Mouse (Mus musculus) MEL (cell line): ENCODE measurements at regions not wholly inside any gene's neighbourhood (a gene's known extent, or its start where the extent isn't known, plus 50 kb on each side); places are given as distances from the start of the nearest gene placed in this dataset.

Source experiments
- DNase-seq: peaks from one replicate; pipeline ENCODE4 v3.0.0; 2011; ENCODE audit warnings: low read depth, low spot score
- H3K27ac ChIP-seq: 2 replicates; pipeline ENCODE4 v1.5.1; 2012; ENCODE audit warnings: low read depth, mild to moderate bottlenecking, control low read depth, low read length, moderate library complexity; ENCODE audit not compliant: control insufficient read depth
- H3K27me3 ChIP-seq, 2 experiments: fragments of 150-350 bp in 1 of 2; sonication (generic) in 1 of 2; 2 replicates each; pipeline ENCODE4 v1.6.1; 2012; ENCODE audit warnings: low read length in 2 of 2, mild to moderate bottlenecking in 2 of 2, improper control_type of control experiment in 1 of 2, moderate library complexity in 1 of 2; ENCODE audit not compliant: insufficient read depth in 2 of 2, control insufficient read depth in 1 of 2
- H3K36me3 ChIP-seq, 2 experiments: 2 replicates each; pipeline ENCODE4 v1.6.1; 2012 to 2014; ENCODE audit warnings: low read length in 2 of 2, improper control_type of control experiment in 1 of 2, inconsistent platforms in 1 of 2, mild to moderate bottlenecking in 1 of 2; ENCODE audit not compliant: insufficient read depth in 2 of 2, control insufficient read depth in 1 of 2
- H3K4me1 ChIP-seq, 2 experiments: fragments of 150-350 bp in 1 of 2; sonication (generic) in 1 of 2; 2 replicates each; pipeline ENCODE4 v1.6.1; 2012; ENCODE audit warnings: low read length in 2 of 2, improper control_type of control experiment in 1 of 2, mild to moderate bottlenecking in 1 of 2; ENCODE audit not compliant: insufficient read depth in 2 of 2, control insufficient read depth in 1 of 2
- H3K4me3 ChIP-seq, 2 experiments: fragments of 150-350 bp in 1 of 2; sonication (generic) in 1 of 2; 2 replicates each; pipeline ENCODE4 v1.5.1; 2012; ENCODE audit warnings: low read depth in 2 of 2, low read length in 2 of 2, mild to moderate bottlenecking in 2 of 2, moderate library complexity in 2 of 2, control low read depth in 1 of 2, improper control_type of control experiment in 1 of 2; ENCODE audit not compliant: control insufficient read depth in 1 of 2, insufficient read depth in 1 of 2
- H3K79me2 ChIP-seq: 2 replicates; pipeline ENCODE4 v1.6.1; 2012; ENCODE audit warnings: mild to moderate bottlenecking, low read length, moderate library complexity; ENCODE audit not compliant: control insufficient read depth, poor library complexity, insufficient read depth
- H3K9ac ChIP-seq: 2 replicates; pipeline ENCODE4 v1.6.1; 2012; ENCODE audit warnings: low read depth, mild to moderate bottlenecking, control low read depth, low read length, moderate library complexity; ENCODE audit not compliant: control insufficient read depth, poor library complexity, severe bottlenecking
- H3K9me3 ChIP-seq: fragments of 150-350 bp; sonication (generic); replicated peaks from 2 replicates; pipeline ENCODE4 v1.6.1; 2012; ENCODE audit warnings: mild to moderate bottlenecking, low read length, improper control_type of control experiment, moderate library complexity; ENCODE audit not compliant: insufficient read depth
- CTCF ChIP-seq, 3 experiments: IDR thresholded peaks in 2 of 3; conservative IDR thresholded peaks in 1 of 3; 2 replicates each; pipeline ENCODE4 v1.5.1; 2011 to 2012; ENCODE audit warnings: low read length in 3 of 3, low read depth in 2 of 3, mild to moderate bottlenecking in 2 of 3, improper control_type of control experiment in 1 of 3, inconsistent platforms in 1 of 3, mixed read lengths in 1 of 3, moderate library complexity in 1 of 3; ENCODE audit not compliant: control insufficient read depth in 1 of 3, insufficient read depth in 1 of 3, poor library complexity in 1 of 3, severe bottlenecking in 1 of 3
- ELF1 ChIP-seq: IDR thresholded peaks from 2 replicates; pipeline ENCODE4 v1.6.1; 2014; ENCODE audit warnings: low read depth, mild to moderate bottlenecking, inconsistent platforms, low read length, improper control_type of control experiment, moderate library complexity
- MAX ChIP-seq: IDR thresholded peaks from 2 replicates; pipeline ENCODE4 v1.6.1; 2011; ENCODE audit warnings: low read length, improper control_type of control experiment
- MYB ChIP-seq: IDR thresholded peaks from 2 replicates; pipeline ENCODE4 v1.6.1; 2011; ENCODE audit warnings: mild to moderate bottlenecking, low read depth, low read length, improper control_type of control experiment
- NELFE ChIP-seq: IDR thresholded peaks from 2 replicates; pipeline ENCODE4 v1.6.1; 2011; ENCODE audit warnings: low read depth, low read length, improper control_type of control experiment
- NRF1 ChIP-seq: IDR thresholded peaks from 2 replicates; pipeline ENCODE4 v1.6.1; 2014; ENCODE audit warnings: low read depth, mild to moderate bottlenecking, inconsistent platforms, low read length, improper control_type of control experiment, moderate library complexity; ENCODE audit not compliant: poor library complexity, insufficient read depth, severe bottlenecking
- POLR2A ChIP-seq, 2 experiments: IDR thresholded peaks; 2 replicates each; pipeline ENCODE4 v1.6.1; 2011 to 2012; ENCODE audit warnings: low read length in 2 of 2, mild to moderate bottlenecking in 2 of 2, control low read depth in 1 of 2, improper control_type of control experiment in 1 of 2, low read depth in 1 of 2, moderate library complexity in 1 of 2; ENCODE audit not compliant: control insufficient read depth in 1 of 2, insufficient read depth in 1 of 2, poor library complexity in 1 of 2
- TBP ChIP-seq: IDR thresholded peaks from 2 replicates; pipeline ENCODE4 v1.8.0; 2011; ENCODE audit warnings: low read depth, low read length, improper control_type of control experiment
- ZKSCAN1 ChIP-seq: IDR thresholded peaks from 2 replicates; pipeline ENCODE4 v1.6.1; 2012; ENCODE audit warnings: low read depth, mild to moderate bottlenecking, inconsistent platforms, low read length, improper control_type of control experiment, moderate library complexity

- TF ChIP-seq MYB (no peak), POLR2A (IDR thresholded peaks at IDR 0.05; ENCODE audit: control insufficient read depth in 1 of 2, insufficient read depth in 1 of 2, low read depth in 1 of 2, low read length in 2 of 2, poor library complexity in 1 of 2) (no peak), ELF1 (no peak)
- Histone ChIP-seq H3K9me3 (no peaks in the 10 kb centered on the region), H3K27ac (no peak overlapping the region), H3K4me3 (no peak overlapping the region), H3K4me1 (no peaks in the 10 kb centered on the region), H3K27me3 (no peaks in the 10 kb centered on the region), H3K36me3 (no peaks in the 10 kb centered on the region), H3K9ac (no peak overlapping the region), H3K79me2 (no peaks in the 10 kb centered on the region)
- DNase-seq: no peak
Observed at GRCm38 (mm10) chr9:23553766-23554165, 330.9 kb downstream of the Bmper start.

GRCm38 (mm10) chr9:23557601-23558000, 334.7 kb downstream of the Bmper start:
- no peak for DNase-seq
- no peaks in the 10 kb centered on the region for H3K79me2 ChIP-seq
- no peaks in the 10 kb centered on the region for H3K36me3 ChIP-seq
- no peaks in the 10 kb centered on the region for H3K9me3 ChIP-seq
- no peaks in the 10 kb centered on the region for H3K27me3 ChIP-seq
- H3K4me3 ChIP-seq: no peak overlapping the region
- H3K27ac ChIP-seq: no peak overlapping the region
- TF ChIP-seq CTCF (IDR thresholded peaks at IDR 0.05 in 2 of 3, conservative IDR thresholded peaks at IDR 0.05 in 1 of 3; ENCODE audit: control insufficient read depth in 1 of 3, insufficient read depth in 1 of 3, low read depth in 2 of 3, low read length in 3 of 3, poor library complexity in 1 of 3, severe bottlenecking in 1 of 3): no peak
- TF ChIP-seq POLR2A (IDR thresholded peaks at IDR 0.05; ENCODE audit: control insufficient read depth in 1 of 2, insufficient read depth in 1 of 2, low read depth in 1 of 2, low read length in 2 of 2, poor library complexity in 1 of 2): no peak
- no peak for TF ChIP-seq ZKSCAN1
- no peak overlapping the region for H3K9ac ChIP-seq
- no peaks in the 10 kb centered on the region for H3K4me1 ChIP-seq

- H3K79me2 ChIP-seq: no peaks in the 10 kb centered on the region
- H3K27me3 ChIP-seq: no peaks in the 10 kb centered on the region
- H3K27ac ChIP-seq: no peak overlapping the region
- H3K36me3 ChIP-seq: no peaks in the 10 kb centered on the region
- no peak overlapping the region for H3K4me3 ChIP-seq
- no peaks in the 10 kb centered on the region; the same call in 1 of the 2 replicates for H3K9me3 ChIP-seq
- H3K9ac ChIP-seq: no peak overlapping the region
- TF ChIP-seq ZKSCAN1: no peak
- no peak for DNase-seq
- H3K4me1 ChIP-seq: no peaks in the 10 kb centered on the region
Observed at GRCm38 (mm10) chr9:23561924-23562323, 339.0 kb downstream of the Bmper start.

- no peaks in the 10 kb centered on the region for H3K36me3 ChIP-seq
- no peaks in the 10 kb centered on the region; the same call in 1 of the 2 replicates for H3K9me3 ChIP-seq
- H3K27me3 ChIP-seq: no peaks in the 10 kb centered on the region
- H3K9ac ChIP-seq: no peak overlapping the region
- no peaks in the 10 kb centered on the region for H3K79me2 ChIP-seq
- no peak overlapping the region for H3K27ac ChIP-seq
- DNase-seq: no peak
- TF ChIP-seq NELFE: no peak
- TF ChIP-seq MAX: no peak
- no peak for TF ChIP-seq CTCF (IDR thresholded peaks at IDR 0.05 in 2 of 3, conservative IDR thresholded peaks at IDR 0.05 in 1 of 3; ENCODE audit: control insufficient read depth in 1 of 3, insufficient read depth in 1 of 3, low read depth in 2 of 3, low read length in 3 of 3, poor library complexity in 1 of 3, severe bottlenecking in 1 of 3)
- TF ChIP-seq NRF1: no peak
- no peak for TF ChIP-seq TBP
- no peaks in the 10 kb centered on the region for H3K4me1 ChIP-seq
- H3K4me3 ChIP-seq: no peak overlapping the region
Observed at GRCm38 (mm10) chr9:23567081-23567480, 344.2 kb downstream of the Bmper start.
